Mouse (Mus musculus) olfactory bulb, adult 2 months (tissue): ENCODE results near the gene Srf.

Experiments used
- CTCF ChIP-seq: fragments of 200-500 bp; IDR thresholded peaks from 2 replicates; pipeline ENCODE4 v1.5.1; 2012; ENCODE audit warnings: low read depth, mild to moderate bottlenecking, low read length, moderate library complexity; ENCODE audit not compliant: insufficient read depth
- POLR2A ChIP-seq: fragments of 200-500 bp; IDR thresholded peaks from 2 replicates; pipeline ENCODE4 v1.6.1; 2012; ENCODE audit warnings: mild to moderate bottlenecking, low read depth, low read length, moderate library complexity; ENCODE audit not compliant: insufficient read depth

DNA sequence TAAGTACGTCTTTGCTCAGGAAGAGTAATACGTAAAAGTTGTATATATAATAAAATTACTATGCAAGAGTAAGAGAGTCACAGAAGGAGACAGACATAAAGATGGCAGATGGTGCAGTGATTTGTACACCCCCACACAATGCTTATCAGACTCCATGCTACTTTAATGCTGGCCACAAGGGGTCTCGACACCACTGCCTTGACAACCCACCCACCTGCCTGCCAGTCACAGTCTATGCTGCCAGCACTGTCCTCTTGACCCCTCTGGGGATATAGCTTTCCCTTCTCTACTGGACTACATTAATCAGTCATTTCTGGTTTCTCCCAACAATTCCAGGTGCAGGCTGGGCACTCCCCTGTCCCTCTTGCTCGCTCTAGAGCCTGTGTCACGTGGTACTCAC lies 22.7 kb upstream of the Srf start:
- TF ChIP-seq CTCF (no peak), POLR2A (no peak)
